Mouse (Mus musculus) ovary, adult 18-20 months (tissue): ENCODE measurements around the gene Magel2.

ENCODE experiments used
- DNase-seq: peaks from one replicate; pipeline ENCODE4 v3.0.0; 2022; ENCODE audit warnings: low spot score, mixed read lengths

Gene Magel2

GRCm38 (mm10) chr7:62423210-62423609 is 46.4 kb downstream of the Magel2 start:
- no peak for DNase-seq

DNA sequence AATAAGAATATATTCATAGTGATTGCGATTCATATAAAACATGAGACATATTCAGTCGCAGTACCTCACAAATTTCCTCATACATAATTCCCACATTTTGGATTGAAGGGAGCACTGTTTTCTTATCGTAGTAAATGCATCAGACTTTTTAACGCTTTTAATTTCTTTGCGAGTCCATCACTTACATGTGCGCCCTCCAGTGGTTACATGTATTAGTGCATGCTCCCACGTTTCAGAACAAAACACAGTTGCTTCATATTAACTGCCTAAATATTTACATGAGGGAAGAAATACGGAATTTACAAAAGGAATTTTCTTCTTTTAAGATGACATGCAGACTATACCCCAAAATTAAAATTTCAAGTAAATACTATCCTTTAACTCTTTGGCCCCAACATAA is 51.5 kb downstream of the Magel2 start:
- no peak for DNase-seq
